Mouse (Mus musculus) c-Kit-positive CD71-positive TER-119-negative erythroid progenitor cells, embryonic 14.5 days (primary cell): ENCODE measurements at regions not wholly inside any gene's neighbourhood (a gene's known extent, or its start where the extent isn't known, plus 50 kb on each side); places are given as distances from the start of the nearest gene placed in this dataset.

Experiments used
- DNase-seq: peaks from one replicate; pipeline ENCODE4 v3.0.0-alpha.2; 2013; ENCODE audit warnings: low read depth

DNA sequence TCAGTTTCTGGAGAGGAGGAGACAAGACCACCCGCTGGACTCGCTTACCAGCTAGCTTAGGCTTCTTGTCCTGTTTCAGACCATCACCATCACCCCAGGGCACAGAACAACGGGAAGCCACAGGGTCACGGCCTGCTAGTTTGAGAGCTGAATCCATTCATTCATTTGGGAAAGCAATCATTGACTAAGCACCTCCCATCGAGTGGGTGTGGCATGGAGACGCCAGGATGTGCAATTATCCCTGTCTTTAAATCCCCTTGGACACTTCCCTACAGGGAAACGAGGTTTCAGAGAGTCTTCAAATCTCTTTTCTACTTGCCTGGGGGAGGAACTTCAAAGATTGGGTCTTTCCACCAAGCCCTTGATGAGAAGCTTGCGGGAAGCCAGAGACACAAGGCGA is 108.7 kb downstream of the 2410131K14Rik start:
- DNase-seq: no peak

DNA sequence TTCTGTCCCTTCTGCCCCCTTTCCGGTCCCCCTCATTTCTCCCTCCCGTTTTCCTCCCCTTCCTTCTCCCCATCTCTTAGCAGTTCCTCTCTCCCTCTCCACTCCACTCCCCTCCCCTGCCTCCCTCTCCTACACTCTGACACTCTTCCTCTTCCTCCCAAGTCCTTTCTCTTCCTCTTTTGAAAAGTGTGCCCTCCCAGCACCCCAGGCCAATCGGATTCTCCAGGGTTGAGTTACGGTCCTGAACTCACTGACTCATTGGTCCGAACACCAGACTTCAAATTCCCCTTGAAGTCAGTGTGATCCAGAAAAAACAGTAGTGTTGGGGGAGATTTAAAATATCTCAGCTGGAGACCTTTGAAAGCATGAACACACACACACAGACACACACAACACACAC is 109.1 kb downstream of the 2410131K14Rik start:
- no peak for DNase-seq

- DNase-seq: no peak
Observed at GRCm38 (mm10) chr5:118354871-118355270, 109.8 kb downstream of the 2410131K14Rik start.

DNA sequence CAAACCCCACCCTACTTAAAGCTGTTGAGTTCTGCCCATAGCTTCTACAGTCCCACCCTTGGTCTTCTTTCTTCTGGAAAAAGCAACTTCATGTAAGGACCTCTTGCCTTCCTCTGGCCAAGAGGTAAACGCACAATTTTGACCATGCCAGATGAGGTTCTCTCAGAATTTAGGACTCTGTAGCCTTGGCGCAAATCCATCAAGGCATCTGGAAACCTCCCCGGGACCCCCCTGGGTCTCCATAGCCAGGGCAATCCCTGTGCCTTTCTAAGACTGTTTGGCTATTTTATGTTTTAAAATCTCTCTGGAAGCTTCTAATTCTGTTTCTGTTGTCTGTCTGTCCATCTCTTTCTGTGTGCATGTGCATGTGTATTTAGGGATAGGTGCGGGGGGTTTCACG is 110.3 kb downstream of the 2410131K14Rik start:
- DNase-seq: no peak

GRCm38 (mm10) chr5:118355691-118356337 is 110.8 kb downstream of the 2410131K14Rik start:
- no peak for DNase-seq

- DNase-seq: no peak
Observed at GRCm38 (mm10) chr5:118359646-118360373, 114.8 kb downstream of the 2410131K14Rik start.

GRCm38 (mm10) chr5:118360374-118361064 is 115.5 kb downstream of the 2410131K14Rik start:
- DNase-seq: no peak

GRCm38 (mm10) chr5:118361133-118361852 is 116.3 kb downstream of the 2410131K14Rik start:
- no peak for DNase-seq

DNA sequence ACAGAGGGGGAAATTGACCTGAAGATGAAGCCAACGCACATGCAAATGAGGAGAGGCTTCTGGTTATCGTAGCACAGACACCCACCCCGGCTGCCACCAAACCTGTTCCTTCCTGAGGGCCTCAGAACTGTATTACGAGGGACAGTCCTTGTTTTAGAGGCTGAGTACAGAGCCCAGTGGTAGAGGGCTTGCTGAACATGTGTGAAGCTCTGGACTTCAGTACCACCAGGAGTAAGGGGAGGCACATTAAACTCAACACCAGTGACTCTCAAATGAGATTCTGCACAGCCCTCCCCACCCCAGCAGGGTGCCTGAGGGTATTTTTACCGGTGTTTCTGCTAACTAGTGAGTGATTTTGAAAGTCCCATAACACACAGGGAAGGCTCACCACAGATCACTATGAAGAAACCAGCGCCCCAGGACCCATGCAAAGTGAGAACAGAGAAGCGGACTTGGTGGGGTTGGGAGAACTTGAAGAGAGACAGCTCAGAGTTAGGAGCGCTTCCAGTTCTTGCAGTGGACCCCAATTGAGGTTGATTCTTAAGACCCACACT is 116.9 kb downstream of the 2410131K14Rik start:
- DNase-seq: no peak

GRCm38 (mm10) chr5:118362738-118363137 is 117.7 kb downstream of the 2410131K14Rik start:
- DNase-seq: no peak

GRCm38 (mm10) chr5:118363154-118363553 is 118.1 kb downstream of the 2410131K14Rik start:
- no peak for DNase-seq

DNA sequence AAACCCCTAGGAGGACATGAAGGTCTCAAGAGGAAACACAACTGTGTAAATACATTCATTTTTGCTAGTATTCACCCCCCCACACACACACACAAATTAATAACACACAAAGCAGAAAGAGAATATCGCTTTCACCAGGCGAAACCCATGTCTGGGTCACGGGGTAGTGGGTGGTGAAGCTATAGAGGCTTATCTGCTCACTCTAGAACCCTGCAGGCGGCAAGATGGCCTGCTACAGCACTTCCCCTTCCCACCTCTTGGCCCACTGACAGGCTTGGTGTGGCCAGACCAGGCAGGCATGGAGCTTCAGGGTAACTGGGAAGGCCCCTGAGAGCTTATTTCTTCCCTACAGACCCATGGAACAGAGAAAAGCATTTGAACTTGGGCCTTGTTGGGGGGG is 119.6 kb downstream of the 2410131K14Rik start:
- no peak for DNase-seq

- no peak for DNase-seq
Observed at GRCm38 (mm10) chr5:118365196-118365595, 120.2 kb downstream of the 2410131K14Rik start.

GRCm38 (mm10) chr5:118365651-118366050 is 120.6 kb downstream of the 2410131K14Rik start:
- DNase-seq: no peak

- DNase-seq: no peak
Observed at GRCm38 (mm10) chr5:118367047-118367446, 122.0 kb downstream of the 2410131K14Rik start.

DNA sequence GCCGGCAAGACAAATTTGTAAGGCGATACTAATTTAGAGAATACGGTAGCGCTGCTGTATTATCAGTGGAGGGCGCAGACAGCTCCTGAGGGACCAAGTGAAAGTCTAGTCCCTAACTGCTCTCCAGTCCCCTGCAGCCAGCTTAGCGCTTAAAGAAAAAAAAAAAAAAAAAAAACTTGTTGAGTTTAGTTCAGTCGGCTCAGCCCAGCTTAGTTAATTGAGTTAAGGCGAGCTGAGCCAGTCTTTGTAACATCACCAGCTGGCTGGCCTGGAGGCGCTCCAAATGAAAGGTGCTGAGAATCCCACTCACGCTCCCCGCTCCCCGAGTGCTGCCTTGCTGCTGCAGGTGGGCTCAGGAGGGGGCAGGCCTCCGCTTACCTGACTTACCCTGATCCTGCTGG is 128.6 kb downstream of the 2410131K14Rik start:
- no peak for DNase-seq

GRCm38 (mm10) chr5:118374968-118375367 is 129.9 kb downstream of the 2410131K14Rik start:
- no peak for DNase-seq

DNA sequence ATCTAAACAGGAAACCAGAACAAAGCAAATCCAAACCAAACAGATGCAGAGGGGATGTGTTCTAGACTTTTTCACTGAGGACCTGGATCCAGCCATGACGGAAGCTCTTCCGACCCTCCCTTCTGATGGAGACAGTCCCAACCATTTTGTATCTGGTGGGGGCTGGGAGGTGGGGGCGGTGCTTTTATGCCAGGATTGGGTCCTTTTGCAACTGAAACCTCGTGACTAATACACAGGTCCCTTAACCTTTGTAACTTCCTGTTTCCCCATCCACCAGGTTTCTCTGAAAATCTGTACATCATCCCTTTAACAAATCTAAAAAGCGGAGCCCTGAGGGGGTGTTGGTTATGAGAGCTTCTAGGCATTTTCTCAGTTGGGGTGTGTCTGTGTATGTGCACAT is 130.9 kb downstream of the 2410131K14Rik start:
- DNase-seq: no peak

GRCm38 (mm10) chr5:118376478-118376877 is 131.5 kb downstream of the 2410131K14Rik start:
- DNase-seq: no peak

GRCm38 (mm10) chr5:118377402-118377848 is 132.4 kb downstream of the 2410131K14Rik start:
- DNase-seq: no peak

GRCm38 (mm10) chr5:118379245-118380051 is 134.4 kb downstream of the 2410131K14Rik start:
- DNase-seq: no peak
